Mouse (Mus musculus) kidney, adult 10 weeks (tissue): ENCODE measurements around the gene Cwc15. TPM values are rescaled to one million over a fixed set of nuclear protein-coding genes. Genes with fewer than 3 reads are reported as not detected.

Experiments
- polyA plus RNA-seq: library from polyadenylated mRNA; stranded (reverse); fragments of 350-450 nt; fragmentation: Illumina TruSeq; extraction: RNeasy Lipid Tissue Mini Kit (QIAGEN cat#74804); gene quantifications from one replicate; pipeline ENCODE4 v1.2.3, GENCODE M21; 2014; ENCODE audit warnings: low read depth, low replicate concordance

Gene Cwc15
- 239 TPM for polyA plus RNA-seq

DNA sequence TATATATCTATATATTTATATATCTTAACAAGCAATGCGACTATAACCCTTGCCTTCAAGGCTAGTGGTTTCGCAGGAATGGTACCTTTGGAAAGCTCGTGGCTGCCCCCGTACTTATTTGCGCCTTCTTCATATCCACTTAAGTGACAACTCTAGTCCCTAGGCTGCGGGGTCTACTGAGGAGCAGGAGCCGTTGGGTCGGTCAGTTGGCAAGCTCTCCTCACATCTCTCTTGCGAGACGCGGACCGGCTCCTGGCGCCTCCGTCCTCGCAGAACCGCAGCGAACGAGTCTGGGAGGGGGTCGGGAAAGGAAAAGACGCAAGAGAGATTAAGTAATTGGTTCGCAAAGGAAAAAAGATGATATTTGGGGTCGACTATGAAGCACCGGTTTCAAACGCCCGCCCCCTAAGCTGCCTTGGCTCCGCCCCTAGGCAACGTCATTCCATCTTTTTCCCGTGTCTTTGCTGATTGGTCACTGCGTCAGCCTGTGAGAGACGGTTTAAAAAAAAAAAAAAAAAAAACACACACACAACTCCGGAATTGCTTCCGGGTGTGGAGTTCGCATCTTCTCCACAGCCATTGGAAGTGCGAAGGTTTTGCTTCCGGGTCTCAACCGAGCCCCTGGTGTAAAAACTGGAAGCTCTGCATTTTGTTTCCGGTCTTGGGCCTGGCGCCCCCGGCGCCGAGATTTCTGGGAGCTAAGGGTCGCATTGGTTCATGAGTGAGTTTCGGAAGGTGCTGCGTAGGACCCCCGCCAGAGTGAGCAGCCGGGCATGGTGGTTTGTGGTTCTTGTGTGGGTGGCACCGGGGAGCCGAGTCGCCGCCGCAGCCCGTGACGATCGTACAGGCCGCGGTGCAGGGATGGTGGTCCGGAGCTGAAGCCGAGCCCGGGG is at the start of gene Cwc15, which contains the start of gene Kdm4d:
TSS of gene Cwc15 (plus strand) at position 595 of the 893 bp plus-strand sequence.
TSS of gene Kdm4d (minus strand) at position 460 of the 893 bp plus-strand sequence.

Other genes starting within 250 kb of the Cwc15 start
- 46.0 TPM for gene Sesn3, start 225.6 kb upstream of the Cwc15 start, polyA plus RNA-seq
- gene Endod1, start 119.1 kb upstream of the Cwc15 start, polyA plus RNA-seq = 16.1 TPM
- not detected for gene Kdm4d, start 135 bp upstream of the Cwc15 start, polyA plus RNA-seq
- 6.5 TPM for gene Amotl1, start 144.4 kb downstream of the Cwc15 start, polyA plus RNA-seq
- gene Piwil4, start 240.1 kb downstream of the Cwc15 start, polyA plus RNA-seq = not detected